Mouse (Mus musculus): ENCODE results near the gene Rptor.

GRCm38 (mm10) chr11:119889966-119890365 is 287.3 kb downstream of the Rptor start:
- TF ChIP-seq CTCF (IDR thresholded peaks at IDR 0.05; ENCODE audit: borderline replicate concordance, insufficient read depth, low read depth, low read length): no peak
- no peak for TF ChIP-seq POLR2A (IDR thresholded peaks at IDR 0.05; ENCODE audit: borderline replicate concordance, insufficient read depth, low read length)
